Mouse (Mus musculus) neutrophil, adult 83 days (primary cell): ENCODE data around the gene Smpdl3b. TPM values are rescaled to one million over a fixed set of nuclear protein-coding genes. Genes with fewer than 3 reads are reported as not detected.

Experiments
- total RNA-seq, 2 experiments: library from RNA; stranded (reverse); gene quantifications; one replicate each; pipeline ENCODE4 v1.2.4; 2023

The Smpdl3b gene
- total RNA-seq, result 1 to 10 TPM; 1.5 to 2.3 TPM

GRCm38 (mm10) chr4:132756974-132757373 is at the start of gene Smpdl3b:
Smpdl3b (minus strand) TSS chr4:132757252.

DNA sequence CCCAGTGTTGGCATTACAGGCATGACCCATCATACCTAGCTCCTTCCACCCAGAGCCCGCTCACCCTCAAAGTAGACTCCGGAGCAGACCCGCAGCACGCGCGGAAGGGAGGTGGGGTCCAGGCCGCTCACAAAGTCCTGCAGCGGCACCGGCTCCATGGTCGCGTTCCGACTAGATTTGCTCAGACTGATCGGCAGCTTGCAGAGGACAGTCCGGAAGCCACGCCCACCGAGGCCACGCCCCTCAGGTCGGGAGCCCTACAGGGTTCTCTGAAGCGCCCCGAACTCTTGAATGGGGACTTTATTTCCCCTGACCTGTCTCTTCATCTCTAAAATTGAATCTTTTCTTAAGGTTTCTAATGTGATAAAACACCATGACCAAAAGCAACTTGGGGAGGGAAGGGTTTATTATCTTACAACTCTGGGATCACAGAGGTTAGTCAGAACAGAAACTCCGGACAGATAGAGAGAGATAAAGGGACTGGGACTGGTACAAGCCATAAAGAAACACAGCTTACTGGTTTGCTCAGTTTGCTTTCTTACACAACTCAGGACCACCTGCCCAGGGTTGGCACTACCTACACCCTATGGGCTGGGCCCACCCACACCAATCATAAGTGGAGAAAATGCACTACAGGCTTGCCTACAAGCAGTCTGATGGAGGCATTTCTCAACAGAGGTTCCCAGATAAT is 39.3 kb upstream of the Smpdl3b start, which contains the start of gene Themis2:
Gene Themis2 (minus strand): TSS at position 192 of the 691 bp plus-strand sequence.

DNA sequence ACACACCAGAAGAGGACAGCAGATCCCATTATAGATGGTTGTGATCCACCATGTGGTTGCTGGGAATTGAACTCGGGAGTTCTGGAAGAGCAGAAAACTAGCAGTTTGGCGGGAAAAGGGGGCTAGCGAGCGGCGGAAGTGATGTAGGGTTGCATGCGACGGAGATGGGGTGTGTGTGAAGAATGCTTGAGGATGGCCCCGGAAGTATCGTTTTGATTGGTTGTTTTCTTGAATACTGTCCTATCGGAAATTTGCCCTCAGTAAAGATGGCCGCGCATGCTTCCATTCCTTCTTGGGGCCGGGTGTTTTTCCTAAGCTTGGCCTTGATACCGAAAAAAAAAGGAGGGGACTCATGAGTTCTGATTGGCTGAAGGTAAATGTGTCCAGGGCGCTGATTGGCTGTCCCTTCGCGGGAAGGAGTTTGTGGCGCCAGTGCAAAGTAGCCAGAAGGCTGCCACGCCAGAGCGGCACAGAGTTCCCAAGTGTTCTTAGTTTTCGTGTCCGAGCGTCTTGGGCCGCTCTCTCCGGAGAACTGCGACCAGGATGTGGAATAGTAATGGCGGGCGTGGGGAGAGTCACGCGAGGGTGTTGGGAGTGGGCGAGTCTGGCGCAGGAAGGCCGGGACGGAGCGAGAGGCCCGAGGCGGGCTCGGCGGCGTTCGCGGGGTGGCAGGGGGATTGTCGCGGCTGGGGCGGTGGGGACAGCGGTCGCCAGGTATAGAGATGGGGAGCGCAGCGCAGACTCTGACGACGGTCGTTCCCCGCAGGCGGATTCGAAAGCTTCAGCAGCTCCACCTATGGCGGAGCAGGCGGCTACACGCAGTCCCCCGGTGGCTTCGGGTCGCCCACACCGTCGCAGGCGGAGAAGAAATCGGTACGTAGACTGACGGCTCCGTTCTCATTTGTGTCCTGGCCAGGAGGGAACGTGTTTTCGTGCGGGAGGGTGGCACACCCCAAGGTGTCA is 11.1 kb upstream of the Smpdl3b start, which contains the start of gene Rpa2:
Gene Rpa2 (plus strand): TSS at position 419 of the 963 bp plus-strand sequence.

DNA sequence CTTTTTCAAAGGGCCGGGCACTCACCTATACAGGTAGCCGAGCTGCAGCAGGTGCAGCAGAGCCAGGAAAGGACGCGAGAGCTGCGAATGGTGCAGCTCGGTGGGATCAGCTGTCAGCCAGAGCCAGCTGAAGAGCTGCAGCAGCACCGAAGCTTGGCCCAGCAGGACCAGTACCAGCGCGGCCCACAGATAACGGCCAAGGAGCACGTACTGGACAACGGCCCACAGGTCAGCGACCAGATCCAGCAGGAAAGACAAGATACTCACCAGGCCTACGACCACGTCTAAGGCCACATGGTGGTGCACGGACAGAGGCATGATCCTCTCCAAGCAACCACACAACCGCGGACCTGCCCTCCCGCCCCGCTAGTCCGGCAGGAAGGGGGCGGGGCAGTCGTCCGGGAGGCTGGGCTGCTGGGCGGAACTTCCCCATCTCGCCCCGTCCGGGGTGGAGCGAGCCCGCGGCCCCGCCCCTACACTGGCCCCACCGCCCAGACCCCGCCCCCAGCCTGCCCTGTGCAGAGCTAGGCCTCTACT is 24.8 kb downstream of the Smpdl3b start, which contains the start of gene Xkr8:
Gene Xkr8 (minus strand): TSS at position 399 of the 537 bp plus-strand sequence.

Other genes starting within 250 kb of the Smpdl3b start
- 10 to 100 TPM; 31.2 to 35.3 TPM for gene Sesn2, start 246.8 kb downstream of the Smpdl3b start, total RNA-seq
- 100 to 1,000 TPM; 183 to 206 TPM for gene Atpif1, start 223.6 kb downstream of the Smpdl3b start, total RNA-seq
- gene Dnajc8, start 221.7 kb downstream of the Smpdl3b start, total RNA-seq, result 10 to 100 TPM; 62.6 to 68.7 TPM
- 10 to 100 TPM; 50.7 to 58.3 TPM for gene Ptafr, start 193.2 kb downstream of the Smpdl3b start, total RNA-seq
- 10 to 100 TPM; 30.5 to 37.3 TPM for gene Eya3, start 118.3 kb downstream of the Smpdl3b start, total RNA-seq
- 1 to 10 TPM; 3.9 to 4.6 TPM for gene Xkr8, start 24.7 kb downstream of the Smpdl3b start, total RNA-seq
- 10 to 100 TPM; 30.1 to 41.2 TPM for gene Rpa2, start 11.1 kb upstream of the Smpdl3b start, total RNA-seq
- gene Themis2, start 39.1 kb upstream of the Smpdl3b start, total RNA-seq, result 100 to 1,000 TPM; 101 to 144 TPM
- 10 to 100 TPM; 23.3 to 27.0 TPM for gene Ppp1r8, start 85.9 kb upstream of the Smpdl3b start, total RNA-seq
- gene Stx12, start 127.3 kb upstream of the Smpdl3b start, total RNA-seq, result 10 to 100 TPM; 18.9 to 21.4 TPM
- 10 to 100 TPM; 24.4 to 30.4 TPM for gene Fam76a, start 165.3 kb upstream of the Smpdl3b start, total RNA-seq
- 100 to 1,000 TPM; 268 to 295 TPM for gene Fgr, start 216.8 kb upstream of the Smpdl3b start, total RNA-seq